Mouse (Mus musculus) megakaryocyte, embryonic 14.5 days (primary cell): ENCODE results near the gene Gpr137.

Source experiments
- FLI1 ChIP-seq: IDR thresholded peaks from 2 replicates; pipeline ENCODE4 v1.6.1; 2012; ENCODE audit warnings: low read length, inconsistent platforms, mixed read lengths
- GATA1 ChIP-seq: IDR thresholded peaks from 3 replicates; pipeline ENCODE4 v1.6.1; 2012; ENCODE audit warnings: mixed read lengths, low read length, inconsistent platforms, borderline replicate concordance

DNA sequence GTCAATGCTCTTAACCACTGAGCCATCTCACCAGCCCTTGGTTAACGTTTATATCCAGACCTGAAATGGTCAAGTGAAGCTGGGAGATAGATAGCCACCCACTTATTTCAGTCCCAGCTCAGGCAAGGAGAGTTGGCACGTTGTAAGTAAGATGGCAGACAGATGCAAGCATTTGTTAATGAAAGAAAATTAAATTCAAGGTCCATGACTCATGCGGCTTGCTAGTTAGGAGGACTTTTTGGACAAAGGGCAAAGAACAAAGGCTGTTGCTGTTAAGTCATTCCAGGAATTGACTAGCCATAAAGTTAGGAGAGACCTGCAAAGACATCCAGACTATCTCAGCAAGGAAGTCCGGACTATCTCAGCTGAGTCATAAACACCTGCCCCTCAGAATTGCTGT is 42.6 kb downstream of the Gpr137 start:
- TF ChIP-seq FLI1 (no peak), GATA1 (no peak)
